Mouse (Mus musculus) Patski (cell line): ENCODE results near the gene Hoxd13. TPM values are rescaled to one million over a fixed set of nuclear protein-coding genes. Genes with fewer than 3 reads are reported as not detected.

Source experiments
- ATAC-seq: fragments of 100-300 bp; one replicate; pipeline ENCODE4 v1.8.0; 2021
- CTCF ChIA-PET: fragments of 350-600 bp; sonication (Branson Sonifier 250); formaldehyde crosslinking; loops from one replicate; lab custom pipeline; 2022; ENCODE audit warnings: inconsistent platforms; lab: Charles Lee
- POLR2A ChIA-PET: fragments of 350-600 bp; sonication (Branson Sonifier 250); formaldehyde crosslinking; loops from one replicate; lab custom pipeline; 2022; ENCODE audit warnings: antibody characterized with exemption, inconsistent platforms; lab: Charles Lee
- DNase-seq: peaks from one replicate; pipeline ENCODE4 v3.0.0-alpha.2; 2011; ENCODE audit warnings: low read depth, low spot score
- H3K27me3 ChIP-seq: fragments of 371-371 bp; one replicate; pipeline ENCODE4 v1.5.1; 2021
- CTCF ChIP-seq: fragments of 100-300 bp; IDR thresholded peaks from one replicate; pipeline ENCODE4 v1.5.1; 2021
- in situ Hi-C: fragments of 300-500 bp; cut with MboI; formaldehyde crosslinking; loops from 3 replicates; pipeline ENCODE4 v1.11.1; 2018; ENCODE audit warnings: low pct_unique_long_range_greater_than_20kb, mixed read lengths
- polyA plus RNA-seq: library from polyadenylated mRNA; unstranded; gene quantifications from one replicate; pipeline ENCODE4 v1.2.3, GENCODE M21; 2021

Hoxd13 gene
- polyA plus RNA-seq, 1 experiment from 2014 or later, result not detected

DNA sequence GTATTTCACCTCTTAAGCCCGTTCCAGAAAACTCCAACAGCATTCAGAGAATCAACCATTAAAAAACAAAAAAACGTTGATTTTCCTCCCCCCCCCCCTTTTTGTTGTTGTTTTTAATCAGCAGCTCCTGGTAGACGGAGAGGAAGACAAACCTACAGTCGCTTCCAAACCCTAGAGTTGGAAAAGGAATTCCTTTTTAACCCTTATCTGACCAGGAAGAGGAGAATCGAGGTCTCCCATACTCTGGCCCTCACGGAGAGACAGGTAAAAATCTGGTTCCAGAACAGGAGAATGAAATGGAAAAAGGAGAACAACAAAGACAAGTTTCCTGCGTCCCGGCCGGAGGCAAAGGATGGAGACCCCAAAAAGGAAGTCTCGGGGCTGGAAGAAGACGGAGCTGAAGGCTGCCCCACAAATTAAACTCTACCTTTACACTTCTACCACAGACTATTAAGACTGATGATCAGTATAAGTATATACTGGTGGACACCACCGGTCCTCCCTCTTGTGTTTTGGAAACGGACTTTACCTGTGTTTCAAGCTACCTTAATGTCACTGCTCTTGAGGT, 38.4 kb downstream of the Hoxd13 start:
- CTCF ChIA-PET, result interaction anchor here (1.5 kb wide), 1 partner anchor 9 kb away, joined by 3 read pairs; no protein-coding TSS in a partner anchor
- ATAC-seq, result no peak
- in situ Hi-C loops, result no loop called here
- no peak for TF ChIP-seq CTCF
- no peak for DNase-seq
- POLR2A ChIA-PET, result interaction anchor here (0.6 to 0.7 kb wide), 2 partner anchors 42 to 451 kb away, joined by 3 to 4 read pairs; no protein-coding TSS in a partner anchor
- peaks cover 16% of the 10 kb centered on the region for H3K27me3 ChIP-seq

DNA sequence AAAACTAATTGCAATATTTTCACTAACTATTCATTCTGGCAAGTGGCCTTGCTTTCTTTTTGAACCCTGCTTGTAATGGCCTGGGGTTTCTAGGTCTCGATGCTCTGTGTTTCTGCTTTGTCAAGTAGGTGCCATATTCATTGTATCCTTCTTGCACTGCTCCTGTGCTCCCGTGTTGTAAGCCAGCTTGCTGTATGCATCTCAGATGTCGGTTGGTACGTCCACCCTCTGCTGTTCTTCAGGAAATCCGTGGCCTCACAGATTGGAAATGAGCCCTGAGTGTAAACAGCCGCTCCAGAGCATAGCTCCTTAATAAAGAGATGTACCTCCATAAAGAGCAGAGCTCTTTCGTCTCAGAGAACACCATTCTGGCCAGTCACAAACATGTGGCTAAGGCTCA, 39.5 kb downstream of the Hoxd13 start:
- DNase-seq, result no peak
- peaks cover 16% of the 10 kb centered on the region for H3K27me3 ChIP-seq
- in situ Hi-C loops, result no loop called here
- TF ChIP-seq CTCF, result no peak
- ATAC-seq, result no peak
- ChIA-PET CTCF (interaction anchor here (1.4 kb wide), 1 partner anchor 443 kb away, joined by 4 read pairs; no protein-coding TSS in a partner anchor), POLR2A (no interaction called here)

DNA sequence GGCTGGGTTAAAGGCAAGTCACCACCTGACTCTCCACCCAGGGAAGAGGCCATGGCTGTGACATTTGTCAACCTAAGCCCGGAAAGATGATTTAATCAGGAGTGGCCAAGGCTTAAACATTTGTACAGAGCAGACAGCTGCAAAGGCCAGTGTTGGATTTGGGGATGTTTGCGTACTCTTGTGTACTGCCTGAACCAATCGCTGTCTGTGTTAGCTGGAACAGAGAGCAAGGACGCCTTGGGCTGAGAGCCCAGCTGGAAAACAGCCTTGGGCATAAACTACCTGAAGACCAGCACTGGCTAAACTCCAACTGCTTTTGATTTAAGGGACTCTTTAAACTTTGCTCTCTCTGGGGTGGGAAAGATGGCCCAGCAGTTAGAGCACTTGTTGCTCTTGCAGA, 40.6 kb downstream of the Hoxd13 start:
- TF ChIP-seq CTCF, result no peak
- in situ Hi-C loops, result no loop called here
- ATAC-seq (no peak), DNase-seq (no peak)
- CTCF ChIA-PET, result interaction anchor here (1.1 to 1.4 kb wide), 2 partner anchors 442 kb away, joined by 3 to 4 read pairs; no protein-coding TSS in a partner anchor
- POLR2A ChIA-PET, result no interaction called here
- H3K27me3 ChIP-seq, result peaks cover 16% of the 10 kb centered on the region

DNA sequence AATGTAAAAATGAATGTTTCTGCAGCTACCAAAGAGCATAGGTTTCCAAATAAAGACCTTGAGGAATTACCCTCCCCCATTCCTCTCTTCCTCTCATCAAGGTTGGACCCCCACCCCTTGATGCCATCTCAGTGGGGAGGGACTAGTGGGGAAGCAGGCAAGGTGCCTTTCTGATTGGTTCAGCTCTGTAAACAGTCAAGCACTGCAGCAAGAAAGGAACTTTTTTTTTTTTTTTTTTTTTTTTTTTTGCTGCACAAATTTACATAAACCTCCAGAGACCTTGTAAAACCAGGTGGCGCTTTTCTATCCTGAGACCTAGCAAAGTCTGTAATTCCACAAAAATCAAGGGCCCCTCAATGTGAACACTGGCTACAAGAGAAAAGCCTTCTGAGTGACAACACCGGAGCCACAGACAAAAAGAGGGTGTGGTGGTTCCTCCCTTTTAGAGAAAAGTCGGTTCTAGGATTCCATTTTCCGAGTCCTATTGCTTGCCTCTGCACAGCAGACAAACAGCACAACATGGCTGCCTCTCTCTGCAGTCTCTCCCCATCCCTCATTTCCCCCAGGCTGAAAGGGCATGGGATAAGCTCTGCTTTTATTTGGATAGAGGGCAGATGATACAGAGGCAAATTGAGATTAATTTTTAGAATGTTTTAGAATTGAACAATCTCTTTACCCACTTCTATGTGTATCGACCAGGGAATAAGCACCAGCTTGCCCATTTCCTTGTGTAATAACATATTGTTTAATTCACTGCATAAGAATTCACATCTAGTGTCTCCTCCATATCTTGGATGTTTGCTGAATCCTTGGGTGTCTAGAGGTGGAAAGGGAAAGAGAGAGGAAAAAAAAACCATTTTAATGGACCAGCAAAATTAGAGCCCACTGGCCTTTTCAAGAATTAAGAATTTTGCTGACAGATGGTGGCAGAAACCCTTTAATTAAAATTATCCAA, 41.6 kb downstream of the Hoxd13 start:
- in situ Hi-C loops, result no loop called here
- peaks cover 8% of the 10 kb centered on the region for H3K27me3 ChIP-seq
- no peak for TF ChIP-seq CTCF
- DNase-seq (no peak), ATAC-seq (no peak)
- ChIA-PET CTCF (interaction anchor here (1.1 kb wide), 1 partner anchor 441 kb away, joined by 3 read pairs; no protein-coding TSS in a partner anchor), POLR2A (no interaction called here)

DNA sequence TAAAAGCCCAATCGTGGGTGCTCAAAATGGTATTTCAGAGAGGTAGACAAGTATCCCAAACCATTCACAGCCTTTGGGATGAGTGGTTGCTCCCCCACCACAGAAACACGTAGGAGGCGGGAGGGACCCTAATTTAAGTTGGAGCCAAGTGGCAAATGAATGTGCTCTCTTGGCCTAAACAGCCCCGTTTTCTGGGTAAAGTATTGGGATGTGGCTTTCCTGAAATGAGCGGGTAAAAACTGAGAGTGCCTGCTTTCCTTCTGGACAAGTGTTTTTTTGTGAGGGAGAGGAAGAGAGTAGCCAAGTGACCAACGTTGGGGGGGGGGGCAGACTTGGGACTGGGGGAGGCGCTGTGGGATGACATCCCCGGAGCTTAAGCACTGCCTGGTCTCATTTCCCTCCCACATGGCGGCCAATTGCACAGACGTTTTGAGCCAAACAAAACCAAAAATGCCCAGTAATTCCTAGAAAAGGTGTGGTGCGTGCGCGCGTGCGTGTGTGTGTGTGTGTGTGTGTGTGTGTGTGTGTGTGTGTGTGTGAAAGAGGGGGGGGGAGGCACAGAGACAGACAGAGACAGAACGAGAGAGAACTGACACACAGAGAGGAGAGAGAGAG, 42.9 kb downstream of the Hoxd13 start:
- peaks cover 8% of the 10 kb centered on the region for H3K27me3 ChIP-seq
- ATAC-seq, result no peak
- in situ Hi-C loops, result no loop called here
- no peak for DNase-seq
- ChIA-PET POLR2A (no interaction called here), CTCF (no interaction called here)
- no peak for TF ChIP-seq CTCF

DNA sequence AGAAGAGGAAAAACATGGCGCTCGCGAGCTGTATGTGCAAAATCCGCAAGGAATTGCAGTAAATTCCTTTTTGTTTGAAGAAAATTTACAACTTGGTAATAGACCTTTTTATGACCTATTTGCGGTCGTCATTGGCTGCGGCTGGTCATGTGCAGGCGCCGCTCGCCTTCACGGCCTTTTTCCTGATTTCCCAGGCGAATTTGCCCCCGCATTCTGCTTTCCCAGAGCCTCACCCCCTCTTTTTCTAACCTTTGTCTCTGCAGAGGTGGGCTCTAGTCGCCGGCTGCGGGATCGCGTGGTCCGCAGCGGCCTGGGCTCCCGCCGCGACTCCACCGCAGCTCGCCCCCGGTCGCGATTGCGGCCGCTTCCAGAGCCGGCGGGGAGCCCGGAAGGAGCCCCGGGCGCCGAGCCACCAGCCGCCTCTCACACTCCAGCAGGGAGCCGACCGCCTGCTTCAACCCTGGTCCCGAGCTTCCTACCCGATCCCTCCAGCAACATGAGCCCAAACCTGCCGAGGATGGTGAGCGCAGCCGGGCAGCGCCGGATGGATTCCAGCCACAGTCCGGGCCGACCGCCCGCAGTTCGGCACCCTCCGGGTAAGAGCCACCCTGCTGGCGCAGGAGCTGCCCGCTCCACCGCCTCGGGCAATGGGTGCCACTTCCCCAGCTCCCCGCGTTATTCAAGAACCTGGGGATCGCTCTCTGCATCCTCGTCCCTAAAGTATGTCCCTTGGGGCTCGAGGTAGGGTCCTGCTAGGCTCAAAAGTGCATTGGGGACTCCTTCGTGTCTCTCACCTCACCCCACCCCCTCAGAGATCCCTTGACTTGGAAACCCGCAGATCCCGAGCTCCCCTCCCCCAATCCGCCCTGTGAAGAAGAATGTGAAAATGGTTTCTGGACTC, 43.9 kb downstream of the Hoxd13 start, which contains the start of the genes Hoxd3 and Hoxd4:
Gene Hoxd3, plus strand, starts transcription at position 207 of the 901 bp plus-strand sequence.
Gene Hoxd4, plus strand, starts transcription at position 209 of the 901 bp plus-strand sequence.
- peaks cover 2% of the 10 kb centered on the region for H3K27me3 ChIP-seq
- ATAC-seq, result peak; percentile 65
- CTCF ChIA-PET, result no interaction called here
- no peak for TF ChIP-seq CTCF
- in situ Hi-C loops, result no loop called here
- POLR2A ChIA-PET, result interaction anchor here (0.7 kb wide), 1 partner anchor 439 kb away, joined by 3 read pairs; no protein-coding TSS in a partner anchor
- DNase-seq, result no peak

DNA sequence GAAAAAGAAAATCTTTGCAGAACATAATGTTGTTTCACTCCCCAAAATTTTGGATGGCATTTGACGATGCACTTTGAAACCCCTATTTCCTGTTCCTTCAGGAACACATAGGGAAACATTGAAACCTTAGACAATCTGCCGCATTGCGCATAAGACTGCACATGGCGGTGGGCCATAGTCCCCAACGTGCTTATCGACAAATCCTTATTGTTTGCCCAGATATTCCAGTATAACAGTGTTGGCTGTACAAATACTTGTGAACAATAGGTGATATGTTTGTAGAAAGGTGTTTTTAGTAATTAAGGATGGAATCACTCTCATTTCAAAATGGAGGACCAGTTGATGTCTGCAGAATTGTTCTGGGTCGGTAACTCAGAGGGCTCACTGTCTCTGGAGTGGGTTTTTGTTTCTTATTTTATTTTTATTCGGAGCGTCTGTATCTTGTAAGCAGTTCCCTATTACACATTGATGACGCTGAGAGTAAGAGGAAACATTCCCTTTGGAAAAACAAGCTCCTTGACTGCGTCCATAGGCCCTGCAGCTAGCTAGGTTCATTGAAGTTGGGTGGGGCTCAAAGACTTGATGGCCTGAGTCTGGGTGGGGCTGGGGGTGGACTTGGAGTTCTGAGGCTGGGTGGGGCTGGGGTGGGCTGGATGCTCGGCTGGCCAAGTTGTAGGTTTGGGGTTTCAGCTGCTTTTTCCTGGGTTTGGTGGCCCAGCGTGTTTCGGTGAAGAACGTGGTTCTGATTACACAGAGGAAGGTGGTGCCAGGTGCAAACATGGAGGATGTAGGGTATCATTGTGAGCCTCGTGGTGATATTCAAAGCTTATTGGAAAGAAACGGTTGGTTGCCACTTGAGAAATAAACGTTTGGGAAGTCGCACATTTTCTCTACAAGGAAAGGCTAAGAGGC, 45.4 kb downstream of the Hoxd13 start:
- POLR2A ChIA-PET, result no interaction called here
- ATAC-seq (no peak), DNase-seq (no peak)
- CTCF ChIA-PET, result no interaction called here
- TF ChIP-seq CTCF, result no peak
- no peaks in the 10 kb centered on the region for H3K27me3 ChIP-seq
- in situ Hi-C loops, result no loop called here

DNA sequence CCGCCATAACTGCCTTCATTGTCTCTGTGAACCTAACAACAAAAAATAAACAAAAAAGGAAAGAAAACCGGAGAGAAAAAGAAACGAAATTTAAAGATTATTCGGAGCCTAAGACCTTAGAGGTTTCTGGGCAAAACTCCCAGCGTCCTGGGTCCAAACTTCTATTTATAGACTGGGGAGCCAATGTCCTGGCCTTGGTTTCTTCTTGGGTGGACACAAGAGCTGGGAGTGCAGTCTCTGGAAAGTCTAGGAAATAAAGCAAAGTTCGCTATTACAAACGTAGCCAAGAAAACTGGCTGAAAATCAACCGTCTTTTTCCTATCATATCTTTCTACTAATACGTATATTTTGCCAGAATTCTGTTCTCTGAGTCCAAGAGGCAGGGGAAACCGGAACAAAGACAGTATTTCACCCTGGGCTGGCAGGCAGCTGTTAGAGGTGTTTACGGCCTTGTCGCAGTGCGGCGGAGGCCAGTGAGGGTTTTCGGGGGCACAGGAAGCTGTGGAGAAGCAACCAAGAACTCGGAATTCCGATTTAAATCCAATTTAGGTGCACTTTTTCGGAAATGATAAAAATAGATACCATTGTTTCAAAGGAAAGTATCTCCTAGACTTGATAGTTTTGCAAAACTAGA, 46.2 kb downstream of the Hoxd13 start:
- POLR2A ChIA-PET, result no interaction called here
- CTCF ChIA-PET, result interaction anchor here (2.0 to 2.3 kb wide), 2 partner anchors 242 to 250 kb away, joined by 6 to 18 read pairs; no protein-coding TSS in a partner anchor
- no peaks in the 10 kb centered on the region for H3K27me3 ChIP-seq
- TF ChIP-seq CTCF, result no peak
- in situ Hi-C loops, result no loop called here
- no peak for ATAC-seq
- DNase-seq, result no peak
